Mouse (Mus musculus): ENCODE data around the gene Thsd4. TPM values are rescaled to one million over a fixed set of nuclear protein-coding genes. Genes with fewer than 3 reads are reported as not detected.

The Thsd4 gene
- polyA plus RNA-seq, 1 experiment from 2014 or later: 6.0 TPM

DNA sequence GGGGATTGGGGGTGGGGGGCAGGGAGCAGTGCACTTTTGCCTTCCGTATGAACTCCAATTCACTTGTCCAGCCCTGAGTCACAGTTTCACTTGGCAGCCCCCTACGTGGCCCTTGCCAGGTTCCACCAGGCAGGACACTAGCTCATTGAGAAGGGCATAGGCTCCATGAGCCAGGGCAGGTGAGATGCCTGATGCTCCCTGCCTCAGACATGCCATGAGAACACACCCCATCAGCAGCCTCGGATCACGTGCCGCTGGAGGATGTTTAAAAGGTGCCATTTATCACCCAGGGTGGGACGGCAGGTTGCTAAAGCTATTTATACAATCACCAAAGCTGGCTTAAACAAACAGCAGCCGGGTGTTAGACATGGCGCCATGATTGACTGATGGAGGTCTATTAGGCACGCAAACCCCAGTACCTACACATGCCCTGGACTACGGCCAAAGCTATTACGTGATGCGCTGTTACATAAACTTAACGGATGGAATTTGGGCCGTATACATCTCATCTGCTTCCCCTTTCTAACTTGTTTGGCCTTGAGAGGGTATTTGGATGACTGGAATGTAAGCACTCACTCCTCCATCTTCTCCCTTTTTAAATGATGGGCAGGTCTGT, 157.6 kb downstream of the Thsd4 start:
- Histone ChIP-seq H3K4me2 (no peak overlapping the region), H3K27me3 (no peaks in the 10 kb centered on the region), H3K9ac (no peak overlapping the region), H3K36me3 (ENCODE audit: poor library complexity, severe bottlenecking) (no peaks in the 10 kb centered on the region), H3K4me1 (no peaks in the 10 kb centered on the region; the same call in 1 of the 2 replicates), H3K9me3 (replicated peaks) (no peaks in the 10 kb centered on the region), H3K27ac (no peak overlapping the region), H3K4me3 (no peak overlapping the region)
- 62% methylated on average over 14 of the region's 14 CpGs for WGBS
- no peak for ATAC-seq

DNA sequence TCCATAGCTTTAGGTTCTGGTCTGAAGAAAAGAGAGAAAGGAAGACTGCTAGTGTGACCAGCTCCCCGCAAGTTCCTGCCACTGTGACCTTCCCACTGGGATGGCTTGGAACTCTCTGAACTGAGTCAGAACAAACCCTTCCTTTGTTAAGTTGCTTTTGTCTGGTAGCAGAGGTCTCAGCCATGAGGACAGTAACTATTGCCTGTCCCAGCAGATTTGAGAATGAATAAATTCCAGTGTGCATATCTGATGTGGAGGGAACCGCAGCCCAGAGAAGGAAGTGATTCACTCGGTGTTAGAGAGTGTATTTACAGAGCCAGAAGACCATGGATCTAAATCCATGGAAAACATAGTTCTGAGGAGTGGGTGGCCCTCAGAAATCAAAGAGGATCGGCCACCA, 169.5 kb downstream of the Thsd4 start:
- H3K9ac ChIP-seq: no peak overlapping the region
- no peak for ATAC-seq

GRCm38 (mm10) chr9:60351153-60351552, 170.7 kb downstream of the Thsd4 start:
- no peak overlapping the region for H3K9ac ChIP-seq
- no peaks in the 10 kb centered on the region for H3K36me3 ChIP-seq (ENCODE audit: poor library complexity, severe bottlenecking)
- H3K4me2 ChIP-seq: no peak overlapping the region
- no peak for ATAC-seq
- no peaks in the 10 kb centered on the region for H3K9me3 ChIP-seq (replicated peaks)
- H3K27ac ChIP-seq: no peak overlapping the region
- H3K27me3 ChIP-seq: no peaks in the 10 kb centered on the region
- 94% methylated on average over 6 of the region's 6 CpGs for WGBS
- no peaks in the 10 kb centered on the region for H3K4me1 ChIP-seq
- H3K4me3 ChIP-seq: no peak overlapping the region

More for the DNA sequence above, 169.5 kb downstream of the Thsd4 start:
- no peaks in the 10 kb centered on the region for H3K27me3 ChIP-seq
- H3K4me1 ChIP-seq: no peaks in the 10 kb centered on the region
- 86% methylated on average over 4 of the region's 4 CpGs for WGBS
- no peaks in the 10 kb centered on the region for H3K36me3 ChIP-seq (ENCODE audit: poor library complexity, severe bottlenecking)
- no peaks in the 10 kb centered on the region for H3K9me3 ChIP-seq (replicated peaks)
- no peak overlapping the region for H3K27ac ChIP-seq
- H3K4me2 ChIP-seq: no peak overlapping the region
- H3K4me3 ChIP-seq: no peak overlapping the region

- H3K27me3 ChIP-seq: no peaks in the 10 kb centered on the region
- no peaks in the 10 kb centered on the region for H3K4me1 ChIP-seq
- no peak overlapping the region for H3K9ac ChIP-seq
- no peak overlapping the region for H3K27ac ChIP-seq
- H3K4me3 ChIP-seq: no peak overlapping the region
- no peaks in the 10 kb centered on the region for H3K36me3 ChIP-seq (ENCODE audit: poor library complexity, severe bottlenecking)
- 86% methylated on average over 5 of the region's 5 CpGs for WGBS
- no peaks in the 10 kb centered on the region for H3K9me3 ChIP-seq (replicated peaks)
- no peak overlapping the region for H3K4me2 ChIP-seq
- ATAC-seq: no peak
Measured at GRCm38 (mm10) chr9:60336147-60336546, 185.7 kb downstream of the Thsd4 start.

GRCm38 (mm10) chr9:60335455-60335854, 186.4 kb downstream of the Thsd4 start:
- Histone ChIP-seq H3K4me3 (no peak overlapping the region), H3K9ac (no peak overlapping the region), H3K9me3 (replicated peaks) (no peaks in the 10 kb centered on the region), H3K27ac (no peak overlapping the region), H3K27me3 (no peaks in the 10 kb centered on the region), H3K36me3 (ENCODE audit: poor library complexity, severe bottlenecking) (no peaks in the 10 kb centered on the region), H3K4me1 (no peaks in the 10 kb centered on the region), H3K4me2 (no peak overlapping the region)
- no peak for ATAC-seq
- 94% methylated on average over 6 of the region's 6 CpGs for WGBS

- H3K9me3 ChIP-seq (replicated peaks): no peaks in the 10 kb centered on the region
- H3K4me1 ChIP-seq: no peaks in the 10 kb centered on the region
- no peaks in the 10 kb centered on the region for H3K27me3 ChIP-seq
- 85% methylated on average over 4 of the region's 4 CpGs for WGBS
- ATAC-seq: no peak
- no peak overlapping the region for H3K4me3 ChIP-seq
- H3K36me3 ChIP-seq (ENCODE audit: poor library complexity, severe bottlenecking): no peaks in the 10 kb centered on the region
- no peak overlapping the region for H3K9ac ChIP-seq
- no peak overlapping the region for H3K27ac ChIP-seq
- no peak overlapping the region for H3K4me2 ChIP-seq
Measured at GRCm38 (mm10) chr9:60329911-60330310, 191.9 kb downstream of the Thsd4 start.

- no peaks in the 10 kb centered on the region for H3K27me3 ChIP-seq
- no peak overlapping the region for H3K4me3 ChIP-seq
- ATAC-seq: no peak
- H3K9me3 ChIP-seq (replicated peaks): no peaks in the 10 kb centered on the region
- H3K4me2 ChIP-seq: no peak overlapping the region
- no peak overlapping the region for H3K27ac ChIP-seq
- no peaks in the 10 kb centered on the region for H3K4me1 ChIP-seq
- WGBS: 100% methylated on average over 2 of the region's 2 CpGs
- no peaks in the 10 kb centered on the region for H3K36me3 ChIP-seq (ENCODE audit: poor library complexity, severe bottlenecking)
- no peak overlapping the region for H3K9ac ChIP-seq
Measured at GRCm38 (mm10) chr9:60324716-60325115, 197.1 kb downstream of the Thsd4 start.

DNA sequence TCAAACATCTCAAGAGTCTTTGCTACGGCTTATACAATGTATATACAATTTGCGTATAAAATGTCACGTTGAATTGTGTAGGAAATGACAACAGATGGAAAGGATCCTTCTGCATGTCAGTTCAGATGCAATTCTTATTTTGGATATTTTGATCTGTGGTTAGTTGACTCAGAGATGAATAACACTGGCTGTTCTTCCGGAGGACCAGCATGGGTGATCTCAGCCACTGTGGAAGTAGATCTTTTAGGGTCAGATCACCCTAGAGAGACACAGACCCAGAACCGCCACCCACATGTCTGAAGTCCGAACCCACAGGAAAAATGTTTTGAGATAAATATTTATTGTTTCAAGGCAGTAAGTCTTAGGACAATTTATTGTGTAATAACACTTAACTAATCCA, 198.4 kb downstream of the Thsd4 start:
- no peaks in the 10 kb centered on the region for H3K36me3 ChIP-seq (ENCODE audit: poor library complexity, severe bottlenecking)
- no peak overlapping the region for H3K27ac ChIP-seq
- no peak for ATAC-seq
- WGBS: 93% methylated on average over 6 of the region's 6 CpGs
- no peak overlapping the region for H3K4me2 ChIP-seq
- H3K4me1 ChIP-seq: no peaks in the 10 kb centered on the region
- H3K27me3 ChIP-seq: no peaks in the 10 kb centered on the region
- H3K4me3 ChIP-seq: no peak overlapping the region
- H3K9ac ChIP-seq: no peak overlapping the region
- no peaks in the 10 kb centered on the region for H3K9me3 ChIP-seq (replicated peaks)

DNA sequence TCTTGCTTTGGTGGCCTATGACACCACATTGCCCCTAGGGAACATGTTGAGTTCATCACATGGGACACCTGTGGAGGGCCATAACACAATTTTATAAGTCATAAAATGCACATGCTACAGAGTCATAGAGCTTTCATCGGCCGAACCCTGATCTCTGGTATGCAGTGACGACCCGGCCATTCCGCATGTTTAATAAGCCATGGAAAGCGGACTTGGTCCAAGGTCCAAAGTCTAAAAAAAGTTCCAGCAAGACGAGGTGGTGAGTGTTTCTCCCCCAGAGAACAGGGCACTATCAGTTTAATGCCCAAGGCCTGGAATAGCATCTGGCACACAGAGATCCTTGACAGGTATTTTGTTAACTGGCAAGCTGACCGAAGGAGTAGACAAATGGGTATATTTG, 204.6 kb downstream of the Thsd4 start:
- H3K27me3 ChIP-seq: peaks cover 4% of the 10 kb centered on the region; the same call in 1 of the 2 replicates
- no peak for ATAC-seq
- 94% methylated on average over 8 of the region's 8 CpGs for WGBS

GRCm38 (mm10) chr9:60316510-60316909, 205.3 kb downstream of the Thsd4 start:
- Histone ChIP-seq H3K9ac (no peak overlapping the region), H3K4me3 (no peak overlapping the region), H3K4me2 (no peak overlapping the region), H3K27ac (no peak overlapping the region), H3K27me3 (peaks cover 4% of the 10 kb centered on the region; the same call in 1 of the 2 replicates), H3K9me3 (replicated peaks) (no peaks in the 10 kb centered on the region), H3K4me1 (peaks cover 21% of the 10 kb centered on the region), H3K36me3 (ENCODE audit: poor library complexity, severe bottlenecking) (no peaks in the 10 kb centered on the region)
- ATAC-seq: no peak
- WGBS: 92% methylated on average over 5 of the region's 5 CpGs

More for the DNA sequence above, 204.6 kb downstream of the Thsd4 start:
- Histone ChIP-seq H3K4me2 (no peak overlapping the region), H3K9me3 (replicated peaks) (no peaks in the 10 kb centered on the region), H3K4me3 (no peak overlapping the region), H3K27ac (no peak overlapping the region), H3K9ac (no peak overlapping the region), H3K4me1 (peaks cover 13% of the 10 kb centered on the region), H3K36me3 (ENCODE audit: poor library complexity, severe bottlenecking) (no peaks in the 10 kb centered on the region)

DNA sequence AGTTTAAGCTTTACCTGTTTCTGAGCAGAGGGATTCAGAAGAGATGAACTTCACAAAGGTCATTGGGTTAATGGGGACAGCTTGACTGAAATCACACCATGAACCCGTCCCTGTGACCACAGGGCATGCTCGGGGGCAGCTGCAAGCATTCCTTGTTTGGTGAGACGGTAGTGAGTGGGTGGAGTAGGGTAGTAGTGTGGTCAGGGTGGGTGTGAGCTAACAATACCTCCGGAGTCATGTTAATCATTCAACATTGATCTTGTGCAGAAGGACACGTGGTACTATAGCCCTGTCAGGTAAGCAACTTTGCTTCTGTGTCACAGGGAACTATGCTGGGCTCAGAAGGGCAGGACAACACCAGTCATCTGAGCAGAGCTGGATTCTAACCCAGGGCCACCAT, 206.3 kb downstream of the Thsd4 start:
- Histone ChIP-seq H3K27me3 (peaks cover 4% of the 10 kb centered on the region; the same call in 1 of the 2 replicates), H3K4me1 (peaks cover 29% of the 10 kb centered on the region), H3K4me3 (no peak overlapping the region), H3K36me3 (ENCODE audit: poor library complexity, severe bottlenecking) (no peaks in the 10 kb centered on the region), H3K4me2 (no peak overlapping the region), H3K27ac (no peak overlapping the region), H3K9ac (no peak overlapping the region), H3K9me3 (replicated peaks) (no peaks in the 10 kb centered on the region)
- 81% methylated on average over 5 of the region's 5 CpGs for WGBS
- ATAC-seq: no peak

DNA sequence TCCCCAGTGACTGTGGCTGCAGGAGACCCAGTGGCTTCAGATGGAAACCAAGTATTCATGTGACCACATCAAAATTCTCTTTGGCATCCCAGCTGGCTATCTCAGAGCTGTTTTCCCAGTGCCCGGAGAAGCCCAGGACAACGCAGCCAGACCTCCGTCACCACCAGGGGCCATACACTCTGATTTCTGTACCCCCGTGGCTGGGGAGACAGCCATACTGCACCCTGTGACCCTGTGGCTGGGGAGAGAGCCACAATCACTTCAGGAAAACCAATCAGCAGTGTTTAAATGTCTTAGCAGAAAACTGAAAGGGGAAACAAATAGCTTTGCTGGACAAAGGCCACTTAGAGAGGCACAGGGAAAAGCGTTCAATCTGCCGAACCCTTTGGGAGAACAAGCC, 208.2 kb downstream of the Thsd4 start:
- H3K36me3 ChIP-seq (ENCODE audit: poor library complexity, severe bottlenecking): no peaks in the 10 kb centered on the region
- H3K9me3 ChIP-seq (replicated peaks): no peaks in the 10 kb centered on the region
- ATAC-seq: no peak
- peaks cover 39% of the 10 kb centered on the region for H3K4me1 ChIP-seq
- 54% methylated on average over 6 of the region's 6 CpGs for WGBS
- H3K4me3 ChIP-seq: no peak overlapping the region
- peaks cover 4% of the 10 kb centered on the region; the same call in 1 of the 2 replicates for H3K27me3 ChIP-seq
- H3K4me2 ChIP-seq: no peak overlapping the region
- no peak overlapping the region for H3K27ac ChIP-seq
- H3K9ac ChIP-seq: no peak overlapping the region

DNA sequence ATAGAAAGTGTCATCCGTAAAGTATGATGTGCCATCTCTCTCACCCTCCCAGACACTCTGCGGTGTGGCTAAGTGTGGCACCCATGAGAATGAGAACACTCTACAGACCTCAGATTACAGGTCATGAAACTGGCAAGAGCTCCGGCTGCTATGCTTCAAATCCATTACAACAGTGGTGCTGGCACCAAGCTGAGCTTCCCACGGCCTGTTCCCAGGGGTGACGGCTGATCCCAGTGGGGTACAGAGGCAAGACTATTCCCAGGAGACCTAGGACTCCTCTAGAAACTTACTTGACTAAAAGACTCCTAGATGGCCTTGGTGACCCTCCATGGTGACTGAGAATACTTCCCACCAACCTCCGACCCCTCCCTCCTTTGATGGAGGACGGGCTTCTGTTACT, 209.2 kb downstream of the Thsd4 start:
- Histone ChIP-seq H3K4me3 (no peak overlapping the region), H3K9ac (no peak overlapping the region), H3K4me2 (no peak overlapping the region), H3K4me1 (peaks cover 39% of the 10 kb centered on the region), H3K9me3 (replicated peaks) (no peaks in the 10 kb centered on the region), H3K36me3 (ENCODE audit: poor library complexity, severe bottlenecking) (no peaks in the 10 kb centered on the region), H3K27ac (no peak overlapping the region), H3K27me3 (peaks cover 5% of the 10 kb centered on the region; the same call in 1 of the 2 replicates)
- WGBS: 84% methylated on average over 7 of the region's 7 CpGs
- no peak for ATAC-seq
